9 mouse cellular contexts compared by ENCODE assay signal in genomic region chr7:44469677-44470675, GRCm38 (mm10). TPM values are rescaled to one million over a fixed set of nuclear protein-coding genes. Genes with fewer than 3 reads are reported as not detected.
A peak's percentile ranks its signal among the peaks of the same experiment; 100 is the strongest.
DNase-seq lines count a peak whose midpoint lies in the region; ATAC-seq and TF ChIP-seq lines count a peak whose summit lies in the region.
"Had no signal": no experiment of that assay in that cellular context is flagged by ENCODE, and none has a peak within 500 bp of the region (broad histone marks: within the 10 kb centered on the region; RNA-seq: fewer than 3 reads in every experiment).

No protein-coding gene starts in this region.

- H3K4me1 ChIP-seq in lung, embryonic 16.5 days (replicated peaks; ENCODE audit: control insufficient read depth, insufficient read depth, low read length): peaks cover 57% of the 10 kb centered on the region
- peaks cover 57% of the 10 kb centered on the region for H3K4me1 ChIP-seq in hindbrain, embryonic 12.5 days
- H3K4me1 ChIP-seq in midbrain, embryonic 15.5 days: peaks cover 61% of the 10 kb centered on the region
- no peaks in the 10 kb centered on the region for H3K4me1 ChIP-seq in kidney, adult 2 months (ENCODE audit: control insufficient read depth, insufficient read depth, low read length)

- 76% methylated on average over 16 of the region's 16 CpGs for WGBS in lung, embryonic 16.5 days
- WGBS in hindbrain, embryonic 12.5 days: 90% methylated on average over 16 of the region's 16 CpGs
- 91% methylated on average over 16 of the region's 16 CpGs for WGBS in midbrain, embryonic 15.5 days
- 90% methylated on average over 16 of the region's 16 CpGs for WGBS in kidney, adult 2 months

- H3K9ac ChIP-seq in lung, embryonic 16.5 days (ENCODE audit: low read length): peak overlapping the region; percentile 24; the same call in 1 of the 2 replicates
- no peak overlapping the region; the same call in 1 of the 2 replicates for H3K9ac ChIP-seq in hindbrain, embryonic 12.5 days
- H3K9ac ChIP-seq in midbrain, embryonic 15.5 days: no peak overlapping the region
- H3K9ac ChIP-seq: embryonic facial prominence, embryonic 15.5 days had no signal

- H3K9me3 ChIP-seq in lung, embryonic 16.5 days (ENCODE audit: control insufficient read depth, low read length): no peaks in the 10 kb centered on the region
- no peaks in the 10 kb centered on the region for H3K9me3 ChIP-seq in hindbrain, embryonic 12.5 days (replicated peaks)
- no peaks in the 10 kb centered on the region for H3K9me3 ChIP-seq in midbrain, embryonic 15.5 days
- H3K9me3 ChIP-seq: embryonic facial prominence, embryonic 15.5 days had no signal

- peak; percentile 5 to 17 for DNase-seq in cerebellum, adult 18-20 months
- DNase-seq in cerebellum, postnatal 14 days: no peak
- no peak for DNase-seq in lung, postnatal 10 days
- DNase-seq in kidney, adult 2 months: no peak
- DNase-seq in kidney, adult 9 months: no peak

- peak overlapping the region; percentile 25 for H3K27ac ChIP-seq in lung, embryonic 16.5 days (ENCODE audit: low read length)
- peak overlapping the region; percentile 91; the same call in 1 of the 2 replicates for H3K27ac ChIP-seq in hindbrain, embryonic 12.5 days
- H3K27ac ChIP-seq in midbrain, embryonic 15.5 days: peak overlapping the region; percentile 95
- no peak overlapping the region for H3K27ac ChIP-seq in kidney, adult 2 months (ENCODE audit: insufficient read depth, low read depth, low read length)

- no peak for ATAC-seq in lung, embryonic 16.5 days (ENCODE audit: low read depth)
- ATAC-seq in hindbrain, embryonic 12.5 days (ENCODE audit: low FRiP score): no peak
- ATAC-seq in midbrain, embryonic 15.5 days (replicated peaks): no peak

- H3K4me2 ChIP-seq in lung, embryonic 16.5 days (ENCODE audit: low read depth, low read length): 0 out of 2 replicates have a peak overlapping the region, but pooled peaks have one; percentile 79
- H3K4me2 ChIP-seq in hindbrain, embryonic 12.5 days (replicated peaks): peak overlapping the region; percentile 71; the same call in 1 of the 2 replicates
- no peak overlapping the region for H3K4me2 ChIP-seq in midbrain, embryonic 15.5 days

- 0 out of 2 replicates have a peak, but pooled peaks cover 2% of the 10 kb centered on the region for H3K36me3 ChIP-seq in lung, embryonic 16.5 days (ENCODE audit: control insufficient read depth, insufficient read depth, low read length)
- no peaks in the 10 kb centered on the region for H3K36me3 ChIP-seq in hindbrain, embryonic 12.5 days
- H3K36me3 ChIP-seq in midbrain, embryonic 15.5 days (replicated peaks): no peaks in the 10 kb centered on the region
- H3K36me3 ChIP-seq in kidney, adult 2 months (ENCODE audit: control insufficient read depth, insufficient read depth, low read length): no peaks in the 10 kb centered on the region

- H3K27me3 ChIP-seq in lung, embryonic 16.5 days (ENCODE audit: control insufficient read depth, insufficient read depth, low read depth, low read length): no peaks in the 10 kb centered on the region
- no peaks in the 10 kb centered on the region for H3K27me3 ChIP-seq in hindbrain, embryonic 12.5 days
- H3K27me3 ChIP-seq in midbrain, embryonic 15.5 days (replicated peaks): no peaks in the 10 kb centered on the region
- H3K27me3 ChIP-seq in kidney, adult 2 months (replicated peaks; ENCODE audit: control insufficient read depth, insufficient read depth, low read length): no peaks in the 10 kb centered on the region

- H3K4me3 ChIP-seq in lung, embryonic 16.5 days (ENCODE audit: low read length): no peak overlapping the region
- H3K4me3 ChIP-seq in hindbrain, embryonic 12.5 days: no peak overlapping the region
- H3K4me3 ChIP-seq in midbrain, embryonic 15.5 days: no peak overlapping the region
- no peak overlapping the region for H3K4me3 ChIP-seq in kidney, adult 2 months (ENCODE audit: insufficient read depth, low read depth, low read length)
- H3K4me3 ChIP-seq: embryonic facial prominence, embryonic 15.5 days had no signal

- TF ChIP-seq POLR2A in kidney, adult 2 months (IDR thresholded peaks at IDR 0.05; ENCODE audit: low read depth, low read length): no peak

- TF ChIP-seq CTCF in kidney, adult 2 months (conservative IDR thresholded peaks at IDR 0.05; ENCODE audit: insufficient read depth, insufficient read length, low read depth, low read length): no peak

RNA-seq across cellular contexts. Expression of gene Josd2, which starts 2.2 kb away (rescaled TPM):
- 115 and 116 TPM in 2 replicates for polyA plus RNA-seq in lung, embryonic 16.5 days (2015; fragmentation: Nextera tagmentation; extraction: Ambion mirVana)
- polyA plus RNA-seq in hindbrain, embryonic 12.5 days (2016; fragmentation: Nextera tagmentation; extraction: Ambion mirVana): 60.5 and 65.1 TPM in 2 replicates
- polyA plus RNA-seq in midbrain, embryonic 15.5 days (2015; fragmentation: Nextera tagmentation; extraction: Ambion mirVana): 38.8 and 42.2 TPM in 2 replicates
- polyA plus RNA-seq in kidney, adult 2 months (2012; rRNA removed): 92.8 and 129 TPM in 2 replicates

RNA-seq across cellular contexts. Expression of gene Aspdh, which starts 4.8 kb away (rescaled TPM):
- polyA plus RNA-seq in lung, embryonic 16.5 days (2015; fragmentation: Nextera tagmentation; extraction: Ambion mirVana): 0.62 and 1.3 TPM in 2 replicates
- 1.3 and 3.9 TPM in 2 replicates for polyA plus RNA-seq in hindbrain, embryonic 12.5 days (2016; fragmentation: Nextera tagmentation; extraction: Ambion mirVana)
- 5.8 and 6.0 TPM in 2 replicates for polyA plus RNA-seq in midbrain, embryonic 15.5 days (2015; fragmentation: Nextera tagmentation; extraction: Ambion mirVana)
- 224 and 293 TPM in 2 replicates for polyA plus RNA-seq in kidney, adult 2 months (2012; rRNA removed)

RNA-seq across cellular contexts. Expression of gene Emc10, which starts 26.4 kb away (rescaled TPM):
- polyA plus RNA-seq in lung, embryonic 16.5 days (2015; fragmentation: Nextera tagmentation; extraction: Ambion mirVana): 94.0 TPM in 2 replicates
- polyA plus RNA-seq in hindbrain, embryonic 12.5 days (2016; fragmentation: Nextera tagmentation; extraction: Ambion mirVana): 134 and 142 TPM in 2 replicates
- polyA plus RNA-seq in midbrain, embryonic 15.5 days (2015; fragmentation: Nextera tagmentation; extraction: Ambion mirVana): 145 and 162 TPM in 2 replicates
- polyA plus RNA-seq in kidney, adult 2 months (2012; rRNA removed): 298 and 346 TPM in 2 replicates

RNA-seq across cellular contexts. Expression of gene Fam71e1, which starts 26.4 kb away (rescaled TPM):
- 9.5 and 9.9 TPM in 2 replicates for polyA plus RNA-seq in lung, embryonic 16.5 days (2015; fragmentation: Nextera tagmentation; extraction: Ambion mirVana)
- 25.2 and 26.0 TPM in 2 replicates for polyA plus RNA-seq in hindbrain, embryonic 12.5 days (2016; fragmentation: Nextera tagmentation; extraction: Ambion mirVana)
- polyA plus RNA-seq in midbrain, embryonic 15.5 days (2015; fragmentation: Nextera tagmentation; extraction: Ambion mirVana): 30.1 and 36.6 TPM in 2 replicates
- polyA plus RNA-seq in kidney, adult 2 months (2012; rRNA removed): 12.2 and 18.6 TPM in 2 replicates

RNA-seq across cellular contexts. Expression of gene Lrrc4b, which starts 41.2 kb away (rescaled TPM):
- polyA plus RNA-seq in lung, embryonic 16.5 days (2015; fragmentation: Nextera tagmentation; extraction: Ambion mirVana): 0.36 and 0.57 TPM in 2 replicates
- 12.6 and 12.7 TPM in 2 replicates for polyA plus RNA-seq in hindbrain, embryonic 12.5 days (2016; fragmentation: Nextera tagmentation; extraction: Ambion mirVana)
- 16.7 and 18.1 TPM in 2 replicates for polyA plus RNA-seq in midbrain, embryonic 15.5 days (2015; fragmentation: Nextera tagmentation; extraction: Ambion mirVana)
- 0.30 and 0.52 TPM in 2 replicates for polyA plus RNA-seq in kidney, adult 2 months (2012; rRNA removed)

Comparison
In these comparisons a context has a peak if more than half of its experiments do, and no peak if none do; other contexts are left out.
1. DNase-seq: peak in cerebellum, adult 18-20 months (2 of 2); none in cerebellum, postnatal 14 days (0 of 2), lung, postnatal 10 days (single experiment), kidney, adult 2 months (single experiment) and kidney, adult 9 months (single experiment).
2. RNA of gene Aspdh, which starts 4.8 kb away (polyA plus RNA-seq): 224 to 293 TPM in kidney, adult 2 months; 5.8 to 6.0 TPM in midbrain, embryonic 15.5 days, 1.3 to 3.9 TPM in hindbrain, embryonic 12.5 days and 0.62 to 1.3 TPM in lung, embryonic 16.5 days; every median in the first group is over 10 times any median in the second.